Mouse (Mus musculus) right cerebral cortex, adult 18-20 months (tissue): ENCODE data around the gene RPS10-NUDT3.

Experiments
- DNase-seq: peaks from one replicate; pipeline ENCODE4 v3.0.0; 2022; ENCODE audit warnings: mixed read lengths

Gene RPS10-NUDT3

GRCm38 (mm10) chr17:27634871-27635574 lies at the start of gene RPS10-NUDT3:
TSS of gene RPS10-NUDT3 (minus strand) at chr17:27635222.
- DNase-seq: peak; percentile 92

- DNase-seq: no peak
These were observed 44.1 kb upstream of the RPS10-NUDT3 start for GRCm38 (mm10) chr17:27678924-27679813.

- no peak for DNase-seq
These were observed 42.7 kb upstream of the RPS10-NUDT3 start for GRCm38 (mm10) chr17:27677756-27678155.

- DNase-seq: no peak
These were observed 41.2 kb upstream of the RPS10-NUDT3 start for GRCm38 (mm10) chr17:27676270-27676669.

GRCm38 (mm10) chr17:27675453-27675852 lies 40.4 kb upstream of the RPS10-NUDT3 start:
- DNase-seq: no peak

GRCm38 (mm10) chr17:27673945-27674344 lies 38.9 kb upstream of the RPS10-NUDT3 start:
- no peak for DNase-seq

- DNase-seq: no peak
These were observed 36.7 kb upstream of the RPS10-NUDT3 start for GRCm38 (mm10) chr17:27671720-27672119.

GRCm38 (mm10) chr17:27658767-27659166 lies 23.7 kb upstream of the RPS10-NUDT3 start:
- no peak for DNase-seq

GRCm38 (mm10) chr17:27657123-27657522 lies 22.1 kb upstream of the RPS10-NUDT3 start:
- DNase-seq: peak; percentile 27

- no peak for DNase-seq
These were observed 21.4 kb upstream of the RPS10-NUDT3 start for GRCm38 (mm10) chr17:27656414-27656813.

GRCm38 (mm10) chr17:27656011-27656399 lies 21.0 kb upstream of the RPS10-NUDT3 start:
- DNase-seq: peak; percentile 86

- peak; percentile 90 for DNase-seq
These were observed 20.3 kb upstream of the RPS10-NUDT3 start, which contains the start of gene Pacsin1 for GRCm38 (mm10) chr17:27655089-27656010. TSS of gene Pacsin1 (plus strand) at chr17:27655509.

GRCm38 (mm10) chr17:27653253-27653959 lies 18.4 kb upstream of the RPS10-NUDT3 start:
- DNase-seq: no peak

- DNase-seq: no peak
These were observed 17.2 kb upstream of the RPS10-NUDT3 start for GRCm38 (mm10) chr17:27652046-27652790.

GRCm38 (mm10) chr17:27650586-27650985 lies 15.6 kb upstream of the RPS10-NUDT3 start:
- no peak for DNase-seq

GRCm38 (mm10) chr17:27650160-27650559 lies 15.1 kb upstream of the RPS10-NUDT3 start:
- peak; percentile 62 for DNase-seq

GRCm38 (mm10) chr17:27645807-27646206 lies 10.8 kb upstream of the RPS10-NUDT3 start:
- DNase-seq: no peak

- no peak for DNase-seq
These were observed 9.6 kb upstream of the RPS10-NUDT3 start for GRCm38 (mm10) chr17:27644572-27644971.

GRCm38 (mm10) chr17:27643756-27644155 lies 8.7 kb upstream of the RPS10-NUDT3 start:
- no peak for DNase-seq

- DNase-seq: peak; percentile 44
These were observed 8.1 kb upstream of the RPS10-NUDT3 start for GRCm38 (mm10) chr17:27643101-27643500.

GRCm38 (mm10) chr17:27642491-27643062 lies 7.6 kb upstream of the RPS10-NUDT3 start:
- peak; percentile 91 for DNase-seq
